Mouse (Mus musculus): ENCODE measurements around the gene Gpr162. TPM values are rescaled to one million over a fixed set of nuclear protein-coding genes. Genes with fewer than 3 reads are reported as not detected.
"Not testable (repeated sequence)": the region's sequence is repeated elsewhere in the genome, so short reads cannot be mapped to it uniquely, and the experiment has no call there.

The Gpr162 gene
- polyA plus RNA-seq, 1 experiment from 2014 or later = 32.9 TPM

DNA sequence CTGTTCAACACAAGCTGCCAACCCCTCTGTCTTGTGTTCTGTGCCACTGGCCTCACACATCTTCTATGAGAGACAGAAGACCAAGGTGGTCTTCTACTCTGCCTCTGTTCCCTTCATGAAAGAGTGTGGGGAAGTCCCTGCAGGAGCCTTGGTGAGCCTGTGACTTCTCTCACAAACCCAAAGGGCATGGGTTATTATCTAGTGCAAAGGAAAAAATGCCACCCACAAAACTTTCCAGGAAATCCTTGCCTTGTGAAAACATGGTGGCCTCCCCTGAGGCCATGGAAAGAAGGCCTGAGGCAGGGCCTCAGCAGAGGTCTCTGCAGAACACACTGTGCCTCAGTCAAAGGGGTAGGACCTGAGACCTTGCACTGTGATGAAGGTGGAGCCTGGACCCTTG, 38.1 kb upstream of the Gpr162 start:
- H3K27me3 ChIP-seq (replicated peaks; ENCODE audit: control insufficient read depth, insufficient read depth, low read length) = no peaks in the 10 kb centered on the region
- H3K9ac ChIP-seq (ENCODE audit: low read depth, low read length) = no peak overlapping the region
- H3K4me2 ChIP-seq (ENCODE audit: low read length) = no peak overlapping the region
- no peaks in the 10 kb centered on the region for H3K9me3 ChIP-seq (ENCODE audit: control insufficient read depth, low read length)
- H3K4me3 ChIP-seq (ENCODE audit: low read length) = no peak overlapping the region
- H3K4me1 ChIP-seq (ENCODE audit: control insufficient read depth, insufficient read depth, low read depth, low read length) = peaks cover 13% of the 10 kb centered on the region
- no peak overlapping the region for H3K27ac ChIP-seq (ENCODE audit: low read depth, low read length)
- no peaks in the 10 kb centered on the region for H3K36me3 ChIP-seq (ENCODE audit: control insufficient read depth, insufficient read depth, low read length)
- ATAC-seq = no peak

DNA sequence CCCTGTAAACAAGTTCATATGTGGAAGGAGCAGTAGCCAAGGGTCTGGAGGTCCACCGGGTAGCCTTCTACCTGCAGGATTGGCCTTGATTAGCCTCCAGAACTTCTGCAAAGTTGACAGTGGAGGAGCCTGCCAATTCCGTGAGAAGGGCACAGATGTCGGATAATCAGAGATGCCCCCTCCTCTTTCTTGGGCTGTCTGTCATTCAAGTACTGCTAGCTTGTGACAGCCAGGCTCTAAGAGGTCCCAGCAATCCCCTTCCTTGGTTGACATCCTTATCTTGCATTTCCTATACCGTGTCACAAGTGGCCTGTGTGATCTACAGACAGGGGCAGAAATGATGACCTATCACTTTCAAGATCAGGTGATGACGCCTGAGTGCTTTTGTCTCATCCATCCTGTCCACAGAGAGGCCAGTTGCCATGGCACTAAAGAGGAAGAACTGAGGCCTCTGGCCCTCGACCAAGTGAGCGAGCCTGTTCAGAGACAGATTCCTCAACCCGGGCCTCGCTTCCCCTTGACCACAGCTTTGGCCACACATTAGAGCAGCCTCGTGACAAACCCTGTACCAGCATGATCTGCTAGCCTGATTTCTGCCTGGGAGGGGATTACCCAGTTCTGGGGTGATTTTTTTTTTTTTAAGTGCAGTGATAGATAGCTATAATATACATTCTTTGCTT, 37.2 kb upstream of the Gpr162 start:
- no peaks in the 10 kb centered on the region for H3K36me3 ChIP-seq (ENCODE audit: control insufficient read depth, insufficient read depth, low read length)
- no peak overlapping the region for H3K4me2 ChIP-seq (ENCODE audit: low read length)
- peaks cover 13% of the 10 kb centered on the region for H3K4me1 ChIP-seq (ENCODE audit: control insufficient read depth, insufficient read depth, low read depth, low read length)
- no peak overlapping the region for H3K27ac ChIP-seq (ENCODE audit: low read depth, low read length)
- ATAC-seq = no peak
- H3K9me3 ChIP-seq (ENCODE audit: control insufficient read depth, low read length) = no peaks in the 10 kb centered on the region
- no peaks in the 10 kb centered on the region for H3K27me3 ChIP-seq (replicated peaks; ENCODE audit: control insufficient read depth, insufficient read depth, low read length)
- WGBS = 42% methylated on average over 10 of the region's 10 CpGs
- H3K4me3 ChIP-seq (ENCODE audit: low read length) = no peak overlapping the region
- H3K9ac ChIP-seq (ENCODE audit: low read depth, low read length) = no peak overlapping the region

DNA sequence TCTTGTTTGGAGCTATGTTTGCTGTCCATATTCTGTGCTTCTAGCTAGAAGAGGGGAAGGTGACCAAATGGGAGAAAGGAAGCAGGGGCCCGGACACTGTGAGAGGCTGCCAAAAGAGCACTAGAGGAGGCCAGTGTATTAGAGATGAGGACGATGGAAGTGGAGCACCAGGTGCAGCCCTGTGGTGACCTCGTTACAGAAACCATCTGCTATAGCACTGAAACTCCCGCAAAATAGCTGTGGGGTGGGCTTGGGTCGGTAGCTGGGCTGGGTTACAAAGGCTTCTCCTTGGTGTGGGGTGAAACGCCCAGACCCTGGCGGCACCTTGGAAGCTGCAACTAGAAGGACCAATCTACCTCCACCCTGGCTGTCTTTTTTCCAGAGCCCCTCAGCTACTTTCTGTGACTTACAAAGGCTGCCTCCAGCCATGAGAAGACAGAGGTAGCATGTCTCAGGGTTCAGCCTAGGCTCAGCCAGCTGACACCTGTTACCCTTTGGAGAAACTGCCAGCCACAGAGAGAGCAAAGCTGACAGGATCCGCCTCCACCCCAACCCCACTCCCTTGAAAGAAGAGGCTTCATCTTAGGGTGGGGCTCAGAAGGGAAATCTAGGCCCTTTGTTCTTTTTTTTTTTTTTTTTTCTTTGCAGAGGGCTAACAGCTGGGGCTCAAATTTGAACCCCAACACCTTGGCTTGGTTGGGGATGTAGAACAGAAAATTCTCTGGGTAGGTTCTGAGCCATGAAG, 36.4 kb upstream of the Gpr162 start:
- Histone ChIP-seq H3K4me1 (ENCODE audit: control insufficient read depth, insufficient read depth, low read depth, low read length) (peaks cover 11% of the 10 kb centered on the region), H3K4me2 (ENCODE audit: low read length) (no peak overlapping the region), H3K4me3 (ENCODE audit: low read length) (no peak overlapping the region), H3K9me3 (ENCODE audit: control insufficient read depth, low read length) (no peaks in the 10 kb centered on the region), H3K36me3 (ENCODE audit: control insufficient read depth, insufficient read depth, low read length) (no peaks in the 10 kb centered on the region), H3K9ac (ENCODE audit: low read depth, low read length) (no peak overlapping the region), H3K27ac (ENCODE audit: low read depth, low read length) (peak overlapping the region; percentile 17), H3K27me3 (replicated peaks; ENCODE audit: control insufficient read depth, insufficient read depth, low read length) (no peaks in the 10 kb centered on the region)
- WGBS = 44% methylated on average over 8 of the region's 8 CpGs
- no peak for ATAC-seq

DNA sequence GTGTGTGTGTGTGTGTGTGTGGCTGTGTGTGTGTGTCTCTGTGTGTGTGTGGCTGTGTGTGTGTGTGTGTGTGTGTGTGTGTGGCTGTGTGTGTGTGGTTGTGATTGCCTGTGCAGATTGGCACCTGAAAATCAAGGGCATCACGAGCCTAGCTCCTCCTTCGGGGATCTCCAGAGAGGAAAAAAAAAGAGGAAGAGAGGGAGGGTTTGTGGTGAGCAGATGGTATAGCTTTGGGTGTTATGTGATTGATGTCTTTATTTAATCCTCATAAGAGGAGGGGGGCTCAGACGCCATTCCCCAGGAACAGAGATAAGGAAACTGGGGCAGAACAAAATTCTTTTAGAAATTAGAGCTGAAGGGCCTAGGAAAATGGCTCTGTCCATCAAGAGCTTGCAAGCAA, 34.6 kb upstream of the Gpr162 start:
- H3K4me3 ChIP-seq (ENCODE audit: low read length) = no peak overlapping the region
- H3K4me2 ChIP-seq (ENCODE audit: low read length) = no peak overlapping the region
- no peak overlapping the region for H3K9ac ChIP-seq (ENCODE audit: low read depth, low read length)
- no peaks in the 10 kb centered on the region for H3K9me3 ChIP-seq (ENCODE audit: control insufficient read depth, low read length)
- H3K36me3 ChIP-seq (ENCODE audit: control insufficient read depth, insufficient read depth, low read length) = no peaks in the 10 kb centered on the region
- no peaks in the 10 kb centered on the region for H3K27me3 ChIP-seq (replicated peaks; ENCODE audit: control insufficient read depth, insufficient read depth, low read length)
- H3K27ac ChIP-seq (ENCODE audit: low read depth, low read length) = no peak overlapping the region
- WGBS = 29% methylated on average over 3 of the region's 3 CpGs
- peaks cover 2% of the 10 kb centered on the region; the same call in 1 of the 2 replicates for H3K4me1 ChIP-seq (ENCODE audit: control insufficient read depth, insufficient read depth, low read depth, low read length)
- ATAC-seq = no peak

DNA sequence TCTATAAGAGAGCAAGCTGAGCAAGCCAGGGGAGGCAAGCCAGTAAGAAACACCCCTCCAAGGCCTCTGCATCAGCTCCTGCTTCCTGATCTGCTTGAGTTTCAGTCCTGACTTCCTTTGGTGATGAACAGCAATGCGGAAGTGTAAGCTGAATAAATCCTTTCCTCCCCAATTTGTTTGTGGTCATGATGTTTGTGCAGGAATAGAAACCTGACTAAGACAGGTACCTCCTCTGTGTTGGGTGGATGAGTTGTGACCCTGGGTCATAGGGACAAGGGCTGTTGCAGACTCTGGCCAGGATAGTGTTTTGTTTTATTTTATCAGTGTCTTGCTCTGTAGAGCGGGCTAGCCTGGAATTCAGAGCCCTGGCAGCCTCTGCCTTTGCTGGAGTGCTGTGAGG, 30.3 kb upstream of the Gpr162 start:
- not testable (repeated sequence) for H3K27ac ChIP-seq (ENCODE audit: low read depth, low read length); H3K4me1 ChIP-seq (ENCODE audit: control insufficient read depth, insufficient read depth, low read depth, low read length); ATAC-seq; H3K9me3 ChIP-seq (ENCODE audit: control insufficient read depth, low read length); H3K27me3 ChIP-seq (replicated peaks; ENCODE audit: control insufficient read depth, insufficient read depth, low read length); H3K4me3 ChIP-seq (ENCODE audit: low read length); H3K9ac ChIP-seq (ENCODE audit: low read depth, low read length); H3K36me3 ChIP-seq (ENCODE audit: control insufficient read depth, insufficient read depth, low read length); H3K4me2 ChIP-seq (ENCODE audit: low read length)
- 87% methylated on average over 2 of the region's 2 CpGs for WGBS

DNA sequence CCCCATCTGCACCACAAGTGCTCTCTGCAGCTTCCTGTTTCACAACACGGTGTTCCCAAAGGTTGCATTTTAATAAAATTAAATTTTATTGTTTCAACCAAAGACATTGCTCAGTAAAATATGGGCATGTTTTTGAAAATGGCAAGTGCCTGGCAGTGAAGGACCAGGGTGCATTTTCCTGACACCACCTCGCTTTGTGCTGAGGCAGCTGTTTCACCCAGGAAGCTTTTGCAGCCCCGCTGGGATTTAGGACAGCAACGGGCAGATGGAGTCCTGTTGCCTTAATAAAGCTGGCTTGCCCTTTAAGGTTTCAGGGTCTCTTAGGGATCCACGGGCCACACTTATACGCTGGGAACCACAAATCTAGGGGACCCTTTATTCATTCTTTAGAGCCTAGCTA, 27.2 kb upstream of the Gpr162 start:
- no peak overlapping the region for H3K4me2 ChIP-seq (ENCODE audit: low read length)
- WGBS = 65% methylated on average over 6 of the region's 6 CpGs
- no peak overlapping the region for H3K27ac ChIP-seq (ENCODE audit: low read depth, low read length)
- H3K4me3 ChIP-seq (ENCODE audit: low read length) = no peak overlapping the region
- ATAC-seq = no peak
- H3K9me3 ChIP-seq (ENCODE audit: control insufficient read depth, low read length) = no peaks in the 10 kb centered on the region
- no peaks in the 10 kb centered on the region for H3K36me3 ChIP-seq (ENCODE audit: control insufficient read depth, insufficient read depth, low read length)
- no peak overlapping the region for H3K9ac ChIP-seq (ENCODE audit: low read depth, low read length)
- H3K4me1 ChIP-seq (ENCODE audit: control insufficient read depth, insufficient read depth, low read depth, low read length) = no peaks in the 10 kb centered on the region
- no peaks in the 10 kb centered on the region for H3K27me3 ChIP-seq (replicated peaks; ENCODE audit: control insufficient read depth, insufficient read depth, low read length)

DNA sequence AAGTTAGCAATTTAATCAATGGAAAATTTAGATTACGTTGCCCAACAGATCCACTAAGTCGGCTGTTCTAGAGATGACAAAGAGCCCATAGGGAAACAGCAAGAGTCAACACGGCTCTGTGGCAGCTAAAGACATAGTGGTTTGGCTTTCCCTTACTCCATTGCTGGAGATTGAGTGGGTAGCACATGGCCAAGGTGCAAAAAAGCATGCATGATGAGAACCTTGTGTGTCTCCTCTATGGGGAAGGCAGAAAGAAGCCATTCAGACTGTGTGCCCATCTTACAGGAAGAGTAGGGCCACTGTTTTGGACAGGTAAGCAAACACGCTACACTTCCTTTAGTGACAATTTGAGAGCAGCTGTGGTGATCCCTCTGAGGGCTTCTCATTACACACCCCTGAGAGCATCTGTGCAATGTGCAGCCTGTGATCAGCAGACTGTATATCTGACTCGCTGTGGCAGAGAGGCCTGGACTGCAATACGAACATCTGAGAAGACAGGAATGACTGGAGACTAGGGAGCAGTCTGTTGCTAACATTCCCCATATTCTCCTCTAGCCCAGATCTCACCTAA, 24.9 kb upstream of the Gpr162 start:
- Histone ChIP-seq H3K27me3 (replicated peaks; ENCODE audit: control insufficient read depth, insufficient read depth, low read length) (no peaks in the 10 kb centered on the region), H3K27ac (ENCODE audit: low read depth, low read length) (no peak overlapping the region)
- 86% methylated on average over 6 of the region's 6 CpGs for WGBS

DNA sequence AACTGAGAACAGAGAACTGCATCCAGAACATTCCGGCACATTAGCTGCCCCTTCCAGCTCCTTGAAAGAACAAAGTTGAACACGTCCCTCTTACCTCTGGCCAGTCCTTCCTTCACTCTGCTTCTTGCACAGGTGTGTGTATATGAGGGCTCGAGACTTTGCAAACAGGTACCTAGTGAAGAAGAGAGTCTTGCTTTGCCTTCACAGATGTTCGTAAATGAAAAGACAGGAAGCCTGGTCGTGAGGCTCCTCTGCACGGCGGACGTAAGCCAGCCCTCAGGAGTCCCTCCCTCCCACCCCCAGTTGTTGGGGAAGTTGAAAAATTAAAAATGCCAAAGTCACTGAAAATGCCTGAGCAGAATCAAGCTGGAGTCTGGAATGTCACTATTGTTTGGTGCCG, 24.2 kb upstream of the Gpr162 start, which contains the start of gene Cd4:
Gene Cd4 (minus strand): TSS at position 236 of the 400 bp plus-strand sequence.
- Histone ChIP-seq H3K4me3 (ENCODE audit: low read length) (no peak within 1 kb of the TSS), H3K27me3 (replicated peaks; ENCODE audit: control insufficient read depth, insufficient read depth, low read length) (no peaks in the 10 kb centered on the region), H3K4me1 (ENCODE audit: control insufficient read depth, insufficient read depth, low read depth, low read length) (no peaks in the 10 kb centered on the region), H3K36me3 (ENCODE audit: control insufficient read depth, insufficient read depth, low read length) (no peaks in the 10 kb centered on the region), H3K9ac (ENCODE audit: low read depth, low read length) (no peak within 1 kb of the TSS), H3K9me3 (ENCODE audit: control insufficient read depth, low read length) (no peaks in the 10 kb centered on the region), H3K27ac (ENCODE audit: low read depth, low read length) (no peak within 1 kb of the TSS), H3K4me2 (ENCODE audit: low read length) (no peak within 1 kb of the TSS)
- no peak for ATAC-seq
- WGBS = 91% methylated on average over 9 of the region's 9 CpGs

More for the DNA sequence above, 24.9 kb upstream of the Gpr162 start:
- H3K36me3 ChIP-seq (ENCODE audit: control insufficient read depth, insufficient read depth, low read length) = no peaks in the 10 kb centered on the region
- H3K4me3 ChIP-seq (ENCODE audit: low read length) = no peak overlapping the region
- H3K4me2 ChIP-seq (ENCODE audit: low read length) = no peak overlapping the region
- no peaks in the 10 kb centered on the region for H3K4me1 ChIP-seq (ENCODE audit: control insufficient read depth, insufficient read depth, low read depth, low read length)
- H3K9ac ChIP-seq (ENCODE audit: low read depth, low read length) = no peak overlapping the region
- no peaks in the 10 kb centered on the region for H3K9me3 ChIP-seq (ENCODE audit: control insufficient read depth, low read length)
- no peak for ATAC-seq

DNA sequence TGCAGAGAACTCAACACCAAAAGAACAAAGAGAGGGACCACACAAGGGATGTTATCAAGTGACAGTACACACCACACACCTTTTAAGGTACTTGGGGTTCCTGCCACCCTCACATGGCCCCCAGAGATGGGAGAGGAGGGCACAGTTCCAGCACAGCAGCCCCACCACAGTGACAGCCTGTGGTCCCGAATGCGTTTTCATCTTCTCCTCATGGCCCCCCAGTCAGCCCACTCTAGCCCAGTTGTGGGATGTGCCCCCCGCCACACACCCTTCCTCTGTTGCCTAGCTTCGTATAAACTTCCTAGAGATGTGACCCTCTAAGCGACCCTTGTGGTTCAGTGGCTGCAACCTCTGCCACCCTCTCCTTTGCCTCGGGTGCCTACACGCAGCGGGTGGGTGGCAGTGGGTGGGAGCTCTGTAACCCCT, 22.2 kb upstream of the Gpr162 start:
- 95% methylated on average over 8 of the region's 8 CpGs for WGBS
- no peaks in the 10 kb centered on the region for H3K9me3 ChIP-seq (ENCODE audit: control insufficient read depth, low read length)
- no peaks in the 10 kb centered on the region for H3K36me3 ChIP-seq (ENCODE audit: control insufficient read depth, insufficient read depth, low read length)
- no peaks in the 10 kb centered on the region for H3K4me1 ChIP-seq (ENCODE audit: control insufficient read depth, insufficient read depth, low read depth, low read length)
- no peak overlapping the region for H3K9ac ChIP-seq (ENCODE audit: low read depth, low read length)
- no peak overlapping the region for H3K4me2 ChIP-seq (ENCODE audit: low read length)
- H3K27ac ChIP-seq (ENCODE audit: low read depth, low read length) = no peak overlapping the region
- H3K27me3 ChIP-seq (replicated peaks; ENCODE audit: control insufficient read depth, insufficient read depth, low read length) = no peaks in the 10 kb centered on the region
- no peak for ATAC-seq
- no peak overlapping the region for H3K4me3 ChIP-seq (ENCODE audit: low read length)
